Mouse (Mus musculus) adrenal gland, postnatal 14 days (tissue): ENCODE measurements around the gene Cntn4. TPM values are rescaled to one million over a fixed set of nuclear protein-coding genes. Genes with fewer than 3 reads are reported as not detected.

Experiments used
- DNase-seq: peaks from one replicate; pipeline ENCODE4 v3.0.0; 2021; ENCODE audit warnings: mixed read lengths
- long read RNA-seq, 2 experiments: library from polyadenylated mRNA; stranded (forward); transcript quantifications; one replicate each; pipeline ENCODE4 v2.0.0; 2021
- total RNA-seq: library from RNA; stranded (reverse); gene quantifications from 2 replicates; pipeline ENCODE4 v1.2.3, GENCODE M21; 2021

Cntn4 gene
- 1.8 and 3.7 TPM in 2 replicates for total RNA-seq
- long read RNA-seq, experiment 1, partial matches to known transcripts = 0 of 1 reads
- long read RNA-seq, experiment 1, other reads (novel, unspliced or antisense) = 1 of 1 reads
- long read RNA-seq, experiment 2 = 0 reads

- DNase-seq = peak; percentile 37
These were observed at the start of gene Cntn4 for GRCm38 (mm10) chr6:105677149-105678031. TSS of gene Cntn4 (plus strand) at chr6:105677660.

- DNase-seq = no peak
These were observed 3.2 kb upstream of the Cntn4 start for GRCm38 (mm10) chr6:105674276-105674675.

- DNase-seq = no peak
These were observed 2.4 kb upstream of the Cntn4 start for GRCm38 (mm10) chr6:105675099-105675498.

GRCm38 (mm10) chr6:105676637-105677036, 823 bp upstream of the Cntn4 start:
- no peak for DNase-seq

GRCm38 (mm10) chr6:105678778-105679177, 1.3 kb downstream of the Cntn4 start:
- no peak for DNase-seq

GRCm38 (mm10) chr6:105681496-105681895, 4.0 kb downstream of the Cntn4 start:
- no peak for DNase-seq

- no peak for DNase-seq
These were observed 5.8 kb downstream of the Cntn4 start for GRCm38 (mm10) chr6:105683251-105683650.

GRCm38 (mm10) chr6:105684123-105684522, 6.7 kb downstream of the Cntn4 start:
- DNase-seq = no peak

- no peak for DNase-seq
These were observed 10.7 kb downstream of the Cntn4 start for GRCm38 (mm10) chr6:105688195-105688594.

- DNase-seq = peak; percentile 4
These were observed 64.6 kb downstream of the Cntn4 start for GRCm38 (mm10) chr6:105742026-105742425.

GRCm38 (mm10) chr6:105780616-105781015, 103.2 kb downstream of the Cntn4 start:
- DNase-seq = no peak

- no peak for DNase-seq
These were observed 111.0 kb downstream of the Cntn4 start for GRCm38 (mm10) chr6:105788462-105788861.

GRCm38 (mm10) chr6:105835099-105835498, 157.6 kb downstream of the Cntn4 start:
- no peak for DNase-seq

- no peak for DNase-seq
These were observed 169.8 kb downstream of the Cntn4 start for GRCm38 (mm10) chr6:105847296-105847695.

- DNase-seq = no peak
These were observed 215.4 kb downstream of the Cntn4 start for GRCm38 (mm10) chr6:105892838-105893237.

- no peak for DNase-seq
These were observed 261.0 kb downstream of the Cntn4 start for GRCm38 (mm10) chr6:105938485-105938884.

- no peak for DNase-seq
These were observed 261.8 kb downstream of the Cntn4 start for GRCm38 (mm10) chr6:105939303-105939702.

- no peak for DNase-seq
These were observed 263.1 kb downstream of the Cntn4 start for GRCm38 (mm10) chr6:105940591-105940990.

- peak; percentile 3 for DNase-seq
These were observed 314.0 kb downstream of the Cntn4 start for GRCm38 (mm10) chr6:105991492-105991891.

GRCm38 (mm10) chr6:106013018-106013417, 335.6 kb downstream of the Cntn4 start:
- no peak for DNase-seq

- DNase-seq = no peak
These were observed 337.7 kb downstream of the Cntn4 start for GRCm38 (mm10) chr6:106015126-106015525.

- no peak for DNase-seq
These were observed 371.4 kb downstream of the Cntn4 start for GRCm38 (mm10) chr6:106048878-106049277.

- no peak for DNase-seq
These were observed 378.7 kb downstream of the Cntn4 start for GRCm38 (mm10) chr6:106056123-106056522.

- no peak for DNase-seq
These were observed 400.7 kb downstream of the Cntn4 start for GRCm38 (mm10) chr6:106078071-106078603.
